Mouse (Mus musculus): ENCODE measurements around the gene Eaf2. TPM values are rescaled to one million over a fixed set of nuclear protein-coding genes. Genes with fewer than 3 reads are reported as not detected.
"Not testable (repeated sequence)": the region's sequence is repeated elsewhere in the genome, so short reads cannot be mapped to it uniquely, and the experiment has no call there.

The Eaf2 gene
- 1 to 10 TPM; 1.1 to 1.2 TPM for total RNA-seq (2021)

DNA sequence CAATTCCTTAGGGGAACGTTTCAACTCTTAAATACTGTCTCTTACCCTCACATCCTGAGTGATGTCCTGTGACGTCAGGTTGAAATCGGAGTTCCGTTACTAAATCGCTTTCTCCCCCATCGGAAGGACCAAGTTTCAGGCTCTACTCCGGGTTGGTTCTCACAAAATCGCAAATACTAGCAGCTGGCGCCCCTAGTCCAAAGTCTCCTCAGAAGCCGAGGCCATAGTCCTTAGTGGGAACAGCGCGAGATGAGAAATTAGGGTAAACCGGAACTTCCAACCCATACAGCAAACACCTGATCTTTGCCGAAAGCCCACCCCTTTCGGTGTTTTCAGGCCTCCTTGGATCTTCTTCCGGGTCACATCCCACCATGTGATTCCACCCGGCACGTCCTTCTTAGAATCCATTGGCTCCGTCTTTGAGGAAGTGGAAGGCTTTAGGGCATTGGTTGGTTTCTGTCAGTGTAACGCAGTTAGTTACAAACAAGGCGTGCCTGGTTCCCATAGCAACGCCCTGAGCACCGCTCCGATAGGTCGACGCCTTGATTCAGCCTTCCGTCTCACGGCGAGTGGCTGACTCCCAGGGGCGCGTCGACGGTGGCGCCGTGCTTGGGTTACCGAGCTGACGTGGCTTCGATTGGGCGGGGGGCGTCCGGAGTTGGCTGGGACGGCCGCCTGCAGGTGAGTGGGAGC is at the start of gene Eaf2, which contains the start of gene Golgb1:
Gene Eaf2, minus strand, starts transcription at position 421 of the 693 bp plus-strand sequence.
Gene Golgb1, plus strand, starts transcription at position 558 of the 693 bp plus-strand sequence.
- peak; percentile 94 for DNase-seq

DNA sequence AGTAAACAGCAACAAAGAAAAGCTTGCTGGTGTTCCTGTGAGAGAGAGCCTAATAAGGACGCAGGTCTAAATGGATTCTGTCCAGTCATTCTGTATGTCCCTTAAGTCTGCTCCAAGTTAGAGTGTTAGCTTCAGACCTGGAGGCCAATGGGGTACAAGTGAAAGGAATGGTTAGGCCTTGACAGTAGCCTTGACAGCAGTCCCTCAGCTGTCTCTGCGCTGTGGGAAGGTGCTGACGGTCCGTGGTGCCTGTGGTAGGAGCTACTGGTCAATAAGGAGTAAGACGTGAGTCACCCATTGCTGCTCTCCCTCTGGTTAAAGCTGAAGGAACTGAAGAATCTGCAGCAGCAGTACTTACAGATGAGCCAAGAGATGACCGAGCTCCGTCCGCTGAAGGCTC is 49.5 kb upstream of the Eaf2 start:
- no peak for DNase-seq

DNA sequence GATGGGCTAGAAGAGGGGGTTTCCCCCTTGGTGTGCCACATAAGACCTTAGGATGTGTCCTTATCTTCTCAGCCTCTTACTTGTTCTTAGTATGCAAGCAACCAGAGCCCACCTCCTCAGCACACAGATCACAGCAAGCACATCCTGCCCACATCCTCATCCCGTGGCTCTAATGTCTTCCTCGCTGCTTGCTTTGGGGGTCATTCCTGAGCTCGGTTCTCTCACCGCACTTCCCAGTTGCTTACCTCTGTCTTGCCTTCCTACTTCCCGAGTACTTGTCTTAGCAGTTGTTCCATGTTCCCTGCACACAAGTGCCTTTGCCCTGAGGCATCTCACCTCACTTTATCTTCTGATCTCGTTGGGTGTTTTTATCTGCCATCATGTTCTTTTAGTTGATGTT is 47.2 kb upstream of the Eaf2 start:
- no peak for DNase-seq

DNA sequence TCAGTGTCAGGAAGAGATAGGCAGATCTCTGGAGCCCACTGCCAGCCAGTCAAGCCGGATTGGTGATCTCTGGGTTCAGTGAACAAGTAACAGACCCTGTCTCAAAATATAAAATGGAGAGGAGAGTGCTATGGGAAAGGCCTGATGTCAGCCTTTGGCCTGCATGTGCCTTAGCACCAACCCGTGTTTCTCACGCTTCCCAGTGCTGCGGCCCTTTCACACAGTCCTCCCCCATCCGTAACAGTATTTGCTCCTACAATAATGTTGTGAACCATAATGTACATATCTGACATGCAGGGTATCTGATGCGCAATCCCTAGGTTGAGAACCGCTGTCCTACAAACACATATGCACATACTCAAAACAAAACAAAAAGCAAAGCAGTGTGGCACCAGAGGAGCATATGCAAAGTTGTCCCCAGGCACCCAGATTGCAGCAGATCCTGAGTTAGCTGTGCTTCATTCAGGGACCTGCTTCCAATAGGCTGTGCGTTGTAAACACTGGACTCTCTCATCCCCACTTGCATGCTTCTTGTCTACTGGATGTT is 46.3 kb upstream of the Eaf2 start:
- DNase-seq, result no peak

DNA sequence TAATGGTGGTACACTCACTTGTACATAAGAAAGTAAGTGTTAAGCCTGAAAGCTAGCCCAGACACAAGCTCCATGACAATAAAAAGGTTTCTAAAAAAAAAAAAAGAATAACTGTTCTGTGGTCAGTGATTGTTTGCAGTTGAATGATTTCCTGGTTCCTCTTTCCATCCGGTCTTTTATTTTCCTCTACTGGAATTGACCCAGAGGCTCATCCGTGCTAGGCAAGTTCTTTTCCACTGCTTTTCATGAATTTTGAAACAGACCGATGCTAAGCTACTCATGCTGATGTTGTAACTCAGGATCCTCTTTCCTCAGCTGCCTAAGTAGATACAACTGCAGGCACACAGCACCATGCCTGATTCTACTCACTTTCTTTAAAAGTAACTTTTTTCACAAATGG is 45.6 kb upstream of the Eaf2 start:
- no peak for DNase-seq

DNA sequence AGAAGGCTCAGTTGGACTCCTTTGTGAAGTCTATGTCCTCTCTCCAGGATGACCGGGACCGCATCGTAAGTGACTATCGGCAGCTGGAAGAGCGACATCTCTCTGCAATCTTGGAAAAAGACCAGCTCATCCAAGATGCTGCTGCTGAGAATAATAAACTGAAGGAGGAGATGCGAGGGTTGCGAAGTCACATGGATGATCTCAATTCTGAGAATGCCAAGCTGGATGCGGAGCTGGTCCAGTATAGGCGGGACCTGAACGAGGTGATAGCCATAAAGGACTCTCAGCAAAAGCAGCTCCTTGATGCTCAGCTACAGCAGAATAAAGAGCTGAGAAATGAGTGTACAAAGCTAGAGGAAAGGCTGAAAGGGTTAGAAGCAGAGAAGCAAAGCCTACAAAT is 43.7 kb upstream of the Eaf2 start:
- no peak for DNase-seq

DNA sequence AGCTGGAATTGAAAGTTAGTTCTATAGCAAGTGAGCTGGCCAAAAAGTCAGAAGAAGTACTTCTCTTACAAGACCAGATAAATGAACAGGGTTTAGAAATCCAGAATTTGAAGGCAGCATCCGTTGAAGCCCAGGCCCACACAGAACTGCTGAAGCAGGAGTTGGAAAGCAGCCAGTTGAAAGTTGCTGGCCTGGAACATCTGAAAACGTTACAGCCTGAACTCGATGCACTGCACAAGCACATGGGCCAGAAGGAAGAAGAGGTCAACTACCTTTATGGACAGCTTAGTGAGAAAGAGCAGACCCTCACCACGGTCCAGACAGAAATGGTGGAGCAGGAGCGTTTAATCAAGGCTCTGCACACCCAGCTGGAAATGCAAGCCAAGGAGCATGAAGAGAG is 39.4 kb upstream of the Eaf2 start:
- DNase-seq, result peak in 1 of 2 experiments; percentile 14

DNA sequence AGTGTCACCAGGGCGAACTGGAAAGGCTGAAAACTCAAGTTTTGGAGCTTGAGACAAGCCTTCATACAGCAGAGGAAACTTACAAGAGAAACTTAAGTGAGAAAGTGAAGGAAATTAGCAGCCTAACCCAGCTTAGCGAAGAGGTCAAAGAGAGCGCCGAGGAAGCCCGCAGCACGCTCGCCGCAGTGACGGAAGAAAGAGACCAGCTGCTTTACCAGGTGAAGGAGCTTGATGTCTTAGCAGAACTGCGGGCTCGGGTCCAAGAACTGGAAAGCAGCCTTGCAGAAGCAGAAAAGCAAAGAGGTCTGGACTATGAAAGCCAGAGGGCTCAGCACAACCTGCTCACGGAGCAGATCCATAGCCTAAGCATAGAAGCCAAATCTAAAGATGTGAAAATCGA is 37.5 kb upstream of the Eaf2 start:
- no peak for DNase-seq

DNA sequence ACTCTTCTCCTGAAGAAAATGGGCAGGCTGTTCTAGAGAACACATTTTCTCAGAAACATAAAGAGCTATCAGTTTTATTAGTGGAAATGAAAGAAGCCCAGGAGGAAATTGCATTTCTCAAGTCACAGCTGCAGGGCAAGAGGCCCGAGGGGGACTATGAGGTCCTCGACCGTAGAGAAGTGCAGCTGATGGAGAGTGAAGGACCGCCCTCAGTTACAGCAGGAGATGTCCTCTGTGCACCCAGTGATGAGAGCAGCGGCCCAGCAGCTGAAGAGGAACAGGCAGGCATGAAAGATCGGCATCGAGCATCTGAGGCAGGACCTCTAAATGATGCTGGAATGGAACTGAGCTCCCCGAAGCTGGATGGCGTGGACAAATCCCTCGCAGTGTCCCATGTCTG is 37.1 kb upstream of the Eaf2 start:
- DNase-seq, result no peak

DNA sequence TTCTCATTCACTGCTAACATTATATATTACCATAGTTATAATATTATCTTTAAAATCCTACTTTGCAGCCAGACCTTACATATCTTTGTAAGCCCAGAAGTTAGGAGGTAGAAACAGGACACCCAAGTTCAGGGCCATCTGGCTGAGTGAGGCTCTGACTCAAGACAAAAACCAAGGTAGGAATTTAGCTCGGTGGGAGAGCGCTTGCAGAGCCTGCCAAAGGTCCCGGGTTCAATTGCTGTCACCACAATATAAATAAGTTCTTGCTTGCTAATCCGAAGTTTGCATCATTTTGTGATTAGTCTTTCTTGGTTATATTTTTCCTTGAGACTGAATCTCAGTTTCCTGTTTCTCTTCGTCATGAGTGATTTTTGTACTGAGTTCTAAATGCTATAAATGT is 28.4 kb upstream of the Eaf2 start:
- DNase-seq, result no peak

DNA sequence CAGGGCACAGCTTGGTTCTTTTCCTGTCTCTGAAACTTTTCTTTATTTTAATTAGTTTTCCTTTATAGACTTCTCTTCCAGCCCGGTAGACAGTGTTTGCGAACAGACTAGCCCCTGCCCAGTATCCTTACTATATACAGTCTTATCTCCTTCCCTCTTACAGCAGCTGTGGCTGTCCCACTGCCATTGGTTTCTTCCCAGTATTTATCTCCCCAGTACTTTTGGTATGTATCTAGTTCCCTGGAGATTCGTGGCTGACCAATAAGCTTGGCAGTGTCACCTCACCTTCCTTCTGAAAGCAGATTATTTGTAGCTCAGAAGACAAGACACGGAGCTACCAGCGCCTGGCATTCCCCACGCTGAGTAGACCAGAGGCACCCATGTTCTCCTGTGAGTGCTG is 21.9 kb upstream of the Eaf2 start:
- DNase-seq, result no peak

DNA sequence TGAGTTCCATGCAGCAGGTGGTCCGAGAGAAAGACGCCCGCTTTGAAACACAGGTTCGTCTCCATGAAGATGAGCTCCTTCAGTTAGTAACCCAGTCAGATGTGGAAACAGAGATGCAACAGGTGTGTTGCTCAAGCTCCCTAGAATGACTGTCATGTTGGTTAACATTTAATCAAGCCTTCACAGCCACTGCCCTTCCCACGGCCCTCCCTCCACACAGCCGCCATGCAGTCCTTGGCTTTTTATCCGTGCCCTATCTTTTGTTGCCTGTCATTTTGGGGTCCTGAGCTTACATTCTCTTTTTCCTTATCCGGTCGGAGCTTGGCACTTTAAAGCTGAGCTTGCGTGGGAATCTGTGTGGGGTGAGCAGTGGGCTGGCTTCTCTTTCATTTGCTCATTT is 18.5 kb upstream of the Eaf2 start:
- DNase-seq, result no peak

DNA sequence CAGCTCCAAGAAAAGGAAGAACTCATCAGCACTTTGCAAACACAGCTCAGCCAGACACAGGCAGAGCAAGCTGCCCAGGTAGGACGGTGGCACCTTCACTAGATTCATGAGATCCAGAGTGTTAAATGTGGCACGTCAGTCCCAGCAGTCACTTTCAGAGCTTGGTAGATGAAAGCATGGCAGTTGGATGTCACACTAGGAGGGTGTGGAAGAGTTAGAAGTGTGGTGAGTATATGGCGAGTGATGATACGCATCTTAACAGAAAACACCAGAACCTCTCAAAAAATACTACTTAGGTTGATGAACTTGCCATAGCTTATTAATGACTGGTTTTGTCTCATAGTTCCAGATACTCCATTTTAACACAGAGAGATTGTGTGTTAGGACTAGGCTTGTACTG is 16.6 kb upstream of the Eaf2 start:
- DNase-seq, result no peak

DNA sequence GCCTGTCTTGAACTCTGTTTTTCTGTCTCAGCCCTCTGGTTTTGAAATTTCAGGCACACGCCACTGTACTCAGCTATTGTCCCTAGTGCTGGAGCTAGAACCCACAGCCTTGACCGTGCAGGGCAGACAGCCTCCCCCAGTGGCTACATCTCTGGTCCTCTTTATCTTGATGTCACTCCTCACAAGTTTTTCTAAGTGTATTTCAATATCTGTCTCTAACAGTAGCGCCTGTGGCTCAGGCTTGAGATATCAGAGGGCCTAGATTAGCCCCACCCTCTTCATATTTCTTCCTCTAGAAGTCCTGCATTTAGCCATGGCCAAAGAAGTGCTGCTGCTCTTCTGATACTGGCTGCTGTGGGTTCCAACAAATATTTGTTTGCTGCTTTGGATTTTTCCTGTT is 15.8 kb upstream of the Eaf2 start:
- no peak for DNase-seq

DNA sequence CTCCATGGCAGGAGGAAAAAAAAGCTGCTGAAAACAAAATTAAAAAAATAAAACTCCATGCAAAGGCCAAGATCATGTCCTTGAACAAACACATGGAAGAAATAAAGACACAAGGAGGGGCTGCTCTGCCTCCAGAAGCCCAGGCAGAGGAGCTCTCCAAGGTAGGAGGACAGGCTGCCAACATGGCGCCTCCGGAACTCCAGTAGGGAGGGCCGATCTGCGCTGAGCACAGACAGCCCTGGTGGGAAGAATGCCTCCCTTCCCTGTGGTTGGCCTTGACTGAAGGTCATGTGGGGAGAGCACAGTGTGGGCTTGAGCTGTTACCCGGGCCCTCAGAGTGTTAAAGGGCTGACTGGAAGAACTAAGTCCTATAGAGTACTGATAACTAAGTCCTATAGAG is 12.7 kb upstream of the Eaf2 start:
- DNase-seq, result no peak

DNA sequence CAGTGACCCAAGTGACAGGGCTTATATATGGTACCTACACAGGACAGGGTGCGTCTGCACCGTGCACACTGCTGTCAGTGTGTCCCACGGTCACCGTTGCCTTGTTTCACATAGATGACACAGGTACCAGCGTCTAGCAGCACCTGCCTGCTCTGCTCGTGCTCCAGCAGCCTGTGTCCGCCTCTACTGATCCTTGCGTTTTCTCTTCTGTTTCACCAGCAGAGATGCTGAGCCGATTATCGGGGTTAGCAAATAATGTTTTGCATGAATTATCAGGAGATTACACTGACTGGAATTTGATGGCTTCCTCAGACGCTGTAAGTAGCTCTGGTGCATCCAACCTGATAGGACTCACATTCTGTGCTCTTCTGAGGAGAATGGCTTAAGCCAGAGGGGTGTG is 11.1 kb upstream of the Eaf2 start:
- no peak for DNase-seq

DNA sequence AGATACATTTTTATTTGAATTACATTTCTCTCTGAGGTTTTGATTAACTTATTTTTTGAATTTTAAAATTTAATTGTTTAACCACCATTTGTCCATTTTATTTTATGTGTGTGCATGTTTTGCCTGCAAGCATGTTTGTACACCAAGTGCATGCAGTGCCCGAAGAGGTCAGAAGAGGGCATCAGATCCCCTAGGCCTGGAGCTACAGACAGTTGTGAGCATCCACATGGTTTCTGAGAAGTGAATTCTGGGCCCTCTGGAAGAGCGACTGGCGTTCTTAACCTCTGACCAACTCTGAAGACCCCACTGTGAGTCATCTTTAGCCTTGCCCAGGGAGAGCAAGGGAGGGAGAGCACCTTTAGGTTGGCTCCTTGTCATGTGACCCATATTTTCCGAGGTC is 10.1 kb upstream of the Eaf2 start:
- DNase-seq, result no peak

DNA sequence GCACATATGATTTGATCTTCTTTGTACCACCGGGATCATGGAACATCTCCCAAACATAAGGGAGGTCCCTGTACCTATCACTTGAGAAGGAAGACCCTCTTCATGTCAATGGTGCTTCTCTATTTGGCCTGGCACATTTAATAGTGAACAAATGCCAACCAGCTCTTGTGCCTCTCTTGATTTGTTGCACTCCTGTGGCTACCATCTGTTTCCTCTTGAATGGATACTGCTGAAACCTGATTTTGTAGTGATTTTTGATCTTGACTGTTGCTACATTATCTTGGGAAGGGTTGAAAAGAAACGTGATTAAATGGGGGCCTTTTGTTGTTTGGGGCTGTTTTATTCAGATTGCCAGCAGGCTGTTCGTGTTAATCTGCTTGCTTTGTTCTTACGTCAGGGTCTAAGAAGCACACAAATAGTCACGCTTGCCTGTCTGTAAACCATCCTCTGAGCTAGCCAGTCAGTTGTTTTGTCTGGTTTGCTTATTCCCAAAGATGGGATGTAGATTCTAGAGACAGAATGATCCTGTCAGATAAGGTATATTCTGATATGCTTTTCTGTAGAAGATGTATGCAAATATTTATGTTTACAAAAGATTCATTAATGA is 8.0 kb upstream of the Eaf2 start:
- DNase-seq, result no peak

DNA sequence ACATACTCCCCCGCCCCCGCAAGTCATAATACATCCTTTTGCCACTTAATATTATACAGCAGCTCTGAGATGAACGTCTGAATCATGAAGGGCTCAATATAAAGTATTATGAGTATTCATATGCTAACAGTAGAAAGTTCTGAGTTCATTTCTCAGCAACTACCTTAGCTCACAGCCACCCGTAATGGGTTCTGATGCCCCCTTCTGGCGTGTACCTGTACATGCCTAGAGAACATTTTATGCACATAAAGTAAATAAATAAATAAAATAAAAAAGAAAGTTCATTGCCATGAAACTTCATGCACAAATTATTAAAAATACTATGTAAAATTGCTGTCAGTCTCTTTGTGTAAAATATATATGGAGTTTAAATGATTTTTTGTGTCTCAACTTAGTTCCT is 2.5 kb upstream of the Eaf2 start:
- no peak for DNase-seq

DNA sequence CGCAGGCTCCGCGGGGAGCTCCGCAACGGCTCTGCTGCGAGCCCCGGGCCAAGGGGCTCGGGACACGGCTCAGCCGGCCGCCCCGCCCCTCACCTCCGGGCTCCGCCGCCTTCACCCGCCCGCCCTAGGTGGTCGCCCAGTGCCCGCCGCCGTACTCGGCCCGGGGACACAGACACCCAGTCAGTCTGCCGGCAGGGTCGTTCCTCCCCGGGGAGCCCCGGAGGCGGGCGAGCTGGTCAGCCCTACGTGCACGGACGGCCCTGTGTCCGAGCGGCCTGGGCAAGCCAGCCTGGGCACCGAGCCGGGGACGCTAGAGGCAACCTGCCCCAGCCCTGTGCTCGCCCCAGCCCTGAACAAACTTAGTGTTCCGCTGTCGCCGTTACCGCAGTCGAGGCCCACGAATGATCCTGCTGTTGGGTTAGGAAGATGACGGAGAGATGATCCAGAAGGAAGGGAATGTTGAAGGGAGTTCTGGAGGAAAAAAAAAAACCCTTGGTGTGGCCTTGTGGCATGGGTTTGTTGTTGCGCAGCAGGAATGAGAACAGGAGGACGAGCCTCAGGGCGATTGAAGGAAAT is 561 bp upstream of the Eaf2 start:
- peak in 1 of 2 experiments; percentile 59 for DNase-seq

DNA sequence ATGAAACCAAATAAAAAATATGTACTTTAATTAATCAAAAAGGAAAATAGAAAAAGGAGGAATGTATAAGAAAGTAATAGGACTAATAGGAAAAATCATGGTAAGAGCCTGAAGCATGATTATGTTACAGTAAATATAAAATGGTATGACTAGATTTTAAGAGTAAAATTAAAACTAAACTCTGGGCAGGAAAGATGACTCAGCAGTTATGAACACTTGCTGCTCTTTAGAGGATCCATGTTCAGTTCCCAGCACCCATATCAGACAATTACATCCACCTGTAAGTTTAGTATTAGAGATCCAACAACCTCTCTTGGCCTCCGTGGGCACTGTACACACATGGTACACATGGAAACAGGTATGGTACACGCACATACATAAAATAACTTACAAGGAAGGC is 5.4 kb downstream of the Eaf2 start:
- no peak for DNase-seq

DNA sequence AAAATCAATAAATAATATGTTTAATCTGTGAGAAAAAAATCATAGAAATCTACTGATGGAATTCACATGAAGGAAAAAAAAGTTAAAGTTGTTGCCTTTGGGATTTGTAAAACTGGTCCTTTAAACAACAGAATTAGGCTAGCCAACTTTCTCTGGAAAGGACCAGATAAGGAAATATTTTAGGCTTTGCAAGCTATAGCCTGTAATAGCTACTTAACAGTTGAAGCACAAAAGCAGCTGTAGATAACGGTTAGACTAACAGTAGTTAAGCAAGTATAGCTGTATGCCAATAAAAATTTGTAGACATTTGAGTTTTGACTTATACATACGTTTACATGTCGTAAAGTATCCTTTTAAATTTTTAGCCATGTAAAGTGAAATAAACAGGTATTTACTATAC is 11.2 kb downstream of the Eaf2 start:
- no peak for DNase-seq

DNA sequence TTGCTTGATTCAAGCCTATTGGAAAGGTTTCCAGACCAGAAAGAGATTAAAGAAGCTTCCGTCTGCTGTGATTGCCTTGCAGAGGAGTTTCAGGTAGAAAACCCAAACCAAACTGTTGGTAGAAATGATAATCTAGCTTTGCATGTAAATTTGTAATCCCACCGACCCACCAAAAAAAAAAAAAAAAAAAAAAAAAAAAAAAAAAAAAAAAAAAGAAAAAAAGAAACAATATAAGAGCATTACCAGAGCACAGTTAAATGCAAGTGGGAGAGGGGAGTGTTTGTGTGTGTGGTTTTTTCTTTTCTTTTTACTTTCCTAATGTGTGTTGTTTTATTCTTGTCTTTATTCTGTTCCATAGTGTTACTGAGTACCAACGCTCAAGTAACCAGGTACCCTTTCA is 23.6 kb downstream of the Eaf2 start:
- no peak for DNase-seq

DNA sequence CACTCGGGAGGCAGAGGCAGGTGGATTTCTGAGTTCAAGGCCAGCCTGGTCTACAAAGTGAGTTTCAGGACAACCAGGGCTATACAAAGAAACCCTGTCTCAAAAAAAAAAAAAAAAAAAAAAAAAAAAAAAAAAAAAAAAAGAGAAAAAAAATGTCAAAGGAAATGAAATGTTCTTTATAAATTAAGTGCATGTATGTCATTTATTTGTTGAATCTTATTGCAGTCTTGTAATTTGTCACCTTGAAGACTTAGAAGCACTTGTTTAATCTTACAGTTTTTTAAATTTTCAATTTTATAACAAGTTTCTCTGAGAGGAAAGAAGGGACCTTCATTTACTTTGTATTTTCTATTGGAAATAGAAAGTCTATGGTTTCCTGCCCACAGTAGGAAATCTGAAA is 27.9 kb downstream of the Eaf2 start:
- DNase-seq, result not testable (repeated sequence)
